Mouse (Mus musculus) kidney, postnatal 14 days (tissue): Measurements from ENCODE around the gene Lyst.
"Not testable (repeated sequence)": the region's sequence is repeated elsewhere in the genome, so short reads cannot be mapped to it uniquely, and the experiment has no call there.

Source experiments
- DNase-seq: peaks from one replicate; pipeline ENCODE4 v3.0.0; 2022; ENCODE audit warnings: mixed read lengths

The Lyst gene

DNA sequence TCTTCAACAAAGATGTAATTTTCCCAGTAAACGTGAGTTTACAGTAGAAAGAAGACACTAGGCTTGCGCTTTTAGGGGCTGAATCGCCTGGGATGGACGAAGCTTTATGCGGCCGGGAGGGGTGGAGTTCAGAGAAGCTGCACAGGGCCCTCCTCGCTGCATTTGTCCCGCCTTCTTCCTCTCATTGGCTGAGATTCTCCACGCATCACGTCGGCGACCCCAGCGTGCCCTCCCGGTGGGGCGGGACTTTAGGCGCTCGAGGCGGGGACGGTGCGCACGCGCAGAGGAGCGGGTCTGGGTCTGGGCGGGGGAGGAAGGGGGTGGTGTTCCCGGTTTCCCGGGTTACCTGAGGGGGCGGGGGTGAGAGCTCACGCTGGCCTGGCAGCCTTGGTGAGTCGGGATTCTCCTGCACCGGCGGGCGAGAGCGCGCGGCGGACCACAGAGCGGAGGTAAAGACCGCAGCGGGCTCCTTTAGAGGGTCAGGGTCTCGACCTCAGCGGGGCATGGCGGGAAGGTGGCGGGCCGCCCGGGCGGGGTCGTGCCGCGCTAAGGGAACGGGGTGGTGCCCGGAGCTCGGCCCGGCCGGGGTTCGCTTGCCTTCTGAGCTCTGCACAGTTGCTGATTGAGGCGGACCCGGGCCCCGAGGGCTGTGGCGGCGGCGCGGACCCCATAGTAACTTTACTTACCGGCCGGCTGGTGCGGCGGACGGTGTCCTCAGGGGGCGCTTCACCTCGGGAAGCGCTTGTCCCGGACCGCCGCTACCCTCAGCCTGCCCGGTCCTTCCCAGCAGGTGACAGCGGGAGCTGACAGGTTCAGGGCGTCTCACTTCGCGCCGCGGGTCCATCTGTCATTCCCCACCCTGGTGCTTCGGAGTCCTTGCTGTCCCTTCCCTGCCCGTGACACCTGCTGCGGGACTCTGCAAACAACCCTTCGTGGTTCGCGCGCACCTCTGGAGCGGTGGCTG is at the start of gene Lyst:
TSS of gene Lyst (plus strand) at position 350 of the 964 bp plus-strand sequence.
- DNase-seq: peak; percentile 99

- not testable (repeated sequence) for DNase-seq
Observed at GRCm38 (mm10) chr13:13543073-13543472, 47.1 kb upstream of the Lyst start.

GRCm38 (mm10) chr13:13546792-13547191 is 43.4 kb upstream of the Lyst start:
- DNase-seq: no peak

- no peak for DNase-seq
Observed at GRCm38 (mm10) chr13:13547889-13548288, 42.3 kb upstream of the Lyst start.

DNA sequence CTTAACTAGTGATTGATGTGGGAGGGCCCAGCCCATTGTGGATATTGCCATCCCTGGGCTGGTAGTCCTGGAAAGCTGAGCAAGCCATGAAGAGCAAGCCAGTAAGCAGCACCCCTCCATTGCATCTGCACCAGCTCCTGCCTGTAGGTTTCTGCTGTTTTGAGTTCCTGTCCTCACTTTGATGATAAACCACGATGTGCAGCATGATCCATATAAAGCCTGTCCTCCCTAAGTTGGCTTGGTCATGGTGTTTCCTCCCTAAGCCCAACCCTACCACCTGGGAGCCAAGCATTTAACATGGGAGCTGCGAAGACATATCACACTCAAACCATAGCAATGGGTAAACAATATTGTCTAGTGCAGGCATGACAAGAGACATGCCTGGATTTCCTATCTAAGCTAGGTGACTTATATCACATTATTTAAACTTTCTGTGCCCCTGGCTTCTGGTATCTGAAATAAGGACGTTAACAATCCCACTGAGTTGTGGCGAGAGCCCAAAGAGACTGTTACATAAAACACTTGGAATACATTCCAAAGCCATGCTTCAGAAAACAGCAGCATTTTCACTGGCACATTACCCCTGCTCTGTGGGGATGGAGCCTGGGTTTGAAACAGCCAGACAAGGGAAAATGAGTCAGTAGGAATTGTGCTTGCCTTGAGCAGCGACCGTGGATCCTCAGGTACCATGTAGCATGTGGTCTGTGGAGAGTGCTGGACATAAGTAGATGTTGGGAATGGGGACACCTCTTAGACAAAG is 41.6 kb upstream of the Lyst start:
- no peak for DNase-seq

DNA sequence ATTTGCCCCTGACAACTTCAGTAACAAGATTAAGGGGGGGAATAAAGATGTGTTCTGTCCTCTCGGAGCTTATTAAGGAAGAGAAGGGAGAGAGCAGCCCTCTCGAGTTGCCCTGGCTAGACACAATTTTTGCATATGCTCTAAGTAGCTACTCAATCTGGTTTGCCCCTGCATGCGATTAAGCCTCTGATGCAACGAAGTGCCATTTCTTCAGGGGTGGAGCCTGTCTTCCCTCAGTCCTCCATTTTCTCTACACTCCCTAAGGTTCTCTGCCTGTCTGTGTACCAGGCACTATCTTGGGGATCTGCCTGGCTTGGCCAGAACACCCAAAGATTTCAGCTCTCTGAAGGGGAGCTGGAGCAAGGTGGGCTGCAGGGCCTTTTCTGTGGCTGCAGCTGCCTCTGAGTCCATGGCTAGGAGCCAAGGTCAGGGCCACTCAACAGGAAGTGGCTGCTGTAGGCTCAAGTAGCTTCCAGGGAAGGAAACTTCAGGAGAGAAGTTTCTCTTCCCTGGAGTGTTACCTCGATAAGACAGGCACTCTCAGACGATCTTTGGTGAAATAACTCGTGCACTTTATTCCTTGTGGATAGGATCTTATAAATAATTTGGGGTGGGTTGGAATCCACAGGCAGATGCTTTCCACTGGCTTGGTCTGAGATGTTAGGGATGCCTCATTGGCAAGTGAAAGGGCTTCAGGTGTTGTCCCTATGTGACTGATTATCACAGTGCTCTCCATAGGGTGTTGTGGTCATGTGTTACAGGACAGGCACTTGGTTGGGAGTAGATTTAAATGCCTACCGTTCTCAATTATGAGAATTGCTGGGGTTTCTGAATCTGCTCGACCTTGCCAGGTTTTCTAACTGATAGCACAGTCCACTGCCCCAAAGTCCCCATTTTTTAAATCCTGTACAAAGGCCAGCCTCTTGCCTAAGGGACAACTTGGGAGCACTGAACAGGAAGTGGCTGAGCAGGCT is 40.2 kb upstream of the Lyst start:
- DNase-seq: peak; percentile 25

DNA sequence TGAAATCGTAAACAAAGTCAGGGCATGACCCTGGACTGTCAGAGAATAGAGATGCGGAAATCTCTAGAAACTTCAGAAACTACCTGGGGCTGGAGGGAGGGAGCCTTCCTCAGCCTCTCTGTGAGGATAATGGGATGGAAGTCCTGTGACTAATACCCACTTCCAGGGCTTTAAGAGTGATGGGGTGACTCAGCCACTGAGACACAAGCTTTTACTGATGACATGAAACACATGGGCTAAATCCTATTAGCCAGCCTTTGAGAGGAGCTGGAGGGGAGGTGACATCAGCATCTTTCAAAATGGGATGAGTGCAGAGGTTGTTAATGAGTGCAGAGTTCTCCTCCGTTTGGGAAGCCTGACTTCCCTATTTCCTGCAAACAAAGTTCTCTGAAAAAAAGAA is 38.2 kb upstream of the Lyst start:
- DNase-seq: no peak

DNA sequence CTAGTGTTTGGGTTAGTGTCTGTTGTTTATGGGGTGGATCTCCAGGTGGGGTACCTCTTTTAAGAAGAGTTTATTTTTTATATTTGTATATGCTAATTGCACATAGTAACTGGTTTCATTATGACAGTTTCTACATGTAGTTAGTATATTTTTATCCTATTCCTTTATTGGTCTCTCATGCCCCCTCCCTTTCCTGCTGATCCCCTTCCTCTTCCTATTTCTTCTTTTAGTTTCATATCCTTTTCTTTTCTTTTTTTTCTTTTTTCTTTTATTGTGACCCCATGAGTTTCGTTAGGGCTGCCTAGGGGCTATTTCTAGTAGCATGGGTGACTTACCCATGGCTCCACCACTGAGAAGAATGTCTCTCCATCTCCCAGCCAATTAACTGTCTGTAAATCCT is 36.5 kb upstream of the Lyst start:
- no peak for DNase-seq

GRCm38 (mm10) chr13:13555196-13555595 is 35.0 kb upstream of the Lyst start:
- no peak for DNase-seq

- no peak for DNase-seq
Observed at GRCm38 (mm10) chr13:13557001-13557743, 33.0 kb upstream of the Lyst start.

- DNase-seq: no peak
Observed at GRCm38 (mm10) chr13:13558251-13558650, 31.9 kb upstream of the Lyst start.

DNA sequence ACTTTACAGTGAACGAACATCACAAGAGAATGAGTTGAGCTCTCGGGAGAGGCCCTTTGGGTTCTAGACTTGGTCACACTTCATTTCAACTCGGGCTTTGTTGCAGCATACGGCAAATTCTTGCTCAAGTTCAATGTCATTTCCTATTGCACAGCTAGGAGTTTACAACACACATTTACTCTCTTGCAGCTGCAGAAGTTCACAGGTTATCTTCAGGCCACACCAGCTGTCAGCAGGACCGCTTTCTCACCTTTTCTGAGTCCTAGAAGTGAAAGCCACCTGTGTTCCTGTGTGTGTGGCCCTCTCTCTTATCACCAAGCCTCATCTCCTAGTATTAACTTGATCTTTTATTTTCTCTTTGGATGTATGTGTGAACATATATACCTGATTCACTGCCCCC is 31.3 kb upstream of the Lyst start:
- no peak for DNase-seq

GRCm38 (mm10) chr13:13562571-13562970 is 27.6 kb upstream of the Lyst start:
- peak; percentile 19 for DNase-seq

- no peak for DNase-seq
Observed at GRCm38 (mm10) chr13:13564116-13564515, 26.1 kb upstream of the Lyst start.

DNA sequence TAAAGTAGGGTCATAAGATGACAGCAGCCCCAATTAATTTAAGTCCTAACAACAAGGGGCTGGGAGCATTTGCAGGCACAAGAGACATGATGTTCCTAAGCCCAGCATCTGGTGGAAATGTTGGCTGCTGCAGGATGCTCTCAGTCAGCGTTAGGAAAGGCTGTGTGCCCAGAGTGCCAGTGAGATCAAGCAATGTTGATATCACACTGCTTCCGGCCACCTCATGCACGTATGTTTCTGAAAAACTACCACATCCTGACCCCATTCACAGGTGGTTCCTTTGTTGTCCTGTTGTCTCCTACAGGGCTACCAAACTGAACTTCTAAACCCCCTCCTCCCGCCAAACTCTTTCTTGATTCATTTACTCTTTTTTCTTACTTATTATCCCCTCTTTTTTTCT is 25.7 kb upstream of the Lyst start:
- DNase-seq: no peak

GRCm38 (mm10) chr13:13567640-13568039 is 22.6 kb upstream of the Lyst start:
- DNase-seq: no peak

DNA sequence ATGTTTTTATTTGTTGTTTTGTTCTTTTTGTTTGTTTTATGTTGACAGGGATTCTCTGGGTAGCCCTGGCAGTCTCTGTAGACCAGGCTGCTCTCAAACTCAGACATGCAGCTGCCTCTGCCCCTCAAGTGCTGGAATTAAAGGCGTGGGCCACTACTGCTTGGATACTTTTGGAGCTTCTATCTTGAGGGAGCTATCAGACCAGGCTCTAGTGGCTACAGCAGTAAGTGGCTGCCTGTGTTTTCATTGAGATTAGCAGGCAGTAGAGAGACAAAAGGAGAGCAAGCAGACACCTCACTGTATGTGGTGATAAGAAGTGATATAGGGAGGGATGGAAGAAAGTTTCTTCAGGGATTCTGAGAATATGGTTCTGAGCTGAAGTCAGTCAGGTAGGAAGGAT is 21.4 kb upstream of the Lyst start:
- DNase-seq: no peak

DNA sequence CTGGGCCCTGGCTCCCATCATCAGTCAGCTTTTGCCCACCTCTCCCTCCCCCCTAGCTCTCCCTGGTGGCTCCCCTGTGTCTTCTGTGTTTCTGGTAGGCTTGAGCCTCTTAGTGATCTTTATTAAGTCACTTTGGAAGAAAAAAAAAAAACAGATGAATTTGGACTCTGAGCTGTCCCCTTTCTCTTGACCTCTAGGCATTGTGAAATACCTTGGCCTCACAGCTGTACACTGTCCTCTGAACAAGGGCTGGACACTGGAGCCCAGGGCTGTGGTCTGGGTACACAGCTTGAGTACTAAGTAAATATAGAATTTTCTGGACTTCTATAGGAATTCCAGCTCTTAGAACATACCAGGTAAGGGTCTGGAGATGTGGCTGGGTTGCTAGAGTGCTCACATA is 20.6 kb upstream of the Lyst start:
- DNase-seq: no peak

- no peak for DNase-seq
Observed at GRCm38 (mm10) chr13:13572060-13572835, 17.9 kb upstream of the Lyst start.

DNA sequence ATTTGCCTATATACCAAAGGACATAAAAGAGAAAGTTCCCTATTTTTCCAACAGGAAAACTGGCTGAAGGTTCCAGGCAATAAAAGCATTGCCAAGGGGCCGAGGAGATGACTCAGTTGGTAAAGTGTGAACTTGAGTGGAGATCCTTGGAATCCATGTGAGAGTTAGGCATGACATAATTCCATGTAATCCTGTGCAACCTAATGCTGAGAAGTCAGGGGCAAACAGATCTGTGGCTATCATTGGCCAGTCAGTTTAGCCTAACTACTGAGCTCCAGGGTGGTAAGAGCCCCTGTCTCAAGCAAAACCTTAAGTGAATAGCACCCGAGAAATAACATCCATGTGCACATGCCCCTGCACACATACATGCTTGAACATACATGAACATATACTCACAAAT is 17.3 kb upstream of the Lyst start:
- DNase-seq: no peak
